Mouse (Mus musculus) neural tube, embryonic 15.5 days (tissue): ENCODE results near the gene 2300002M23Rik. TPM values are rescaled to one million over a fixed set of nuclear protein-coding genes. Genes with fewer than 3 reads are reported as not detected.
A peak's percentile ranks its signal among the peaks of the same experiment; 100 is the strongest.

ENCODE experiments used
- ATAC-seq: fragments of 200-750 bp; cut with Nextera tagmentation; 2 replicates; pipeline ENCODE4 v1.8.0; 2017; ENCODE audit warnings: mild to moderate bottlenecking, moderate TSS enrichment, moderate library complexity; ENCODE audit not compliant: low FRiP score
- H3K27ac ChIP-seq: fragments of 300-500 bp; sonication (generic); replicated peaks from 2 replicates; pipeline ENCODE4 v1.5.1; 2015; ENCODE audit warnings: mild to moderate bottlenecking, inconsistent platforms
- H3K27me3 ChIP-seq: fragments of 300-500 bp; sonication (generic); replicated peaks from 2 replicates; pipeline ENCODE4 v1.6.1; 2015; ENCODE audit warnings: inconsistent platforms
- H3K36me3 ChIP-seq: fragments of 300-500 bp; sonication (generic); 2 replicates; pipeline ENCODE4 v1.6.1; 2015; ENCODE audit warnings: inconsistent platforms
- H3K4me1 ChIP-seq: fragments of 300-500 bp; sonication (generic); 2 replicates; pipeline ENCODE4 v1.6.1; 2015; ENCODE audit warnings: inconsistent platforms
- H3K4me2 ChIP-seq: fragments of 300-500 bp; sonication (generic); 2 replicates; pipeline ENCODE4 v1.6.1; 2015; ENCODE audit warnings: inconsistent platforms, mild to moderate bottlenecking, moderate library complexity
- H3K4me3 ChIP-seq: fragments of 300-500 bp; sonication (generic); replicated peaks from 2 replicates; pipeline ENCODE4 v1.5.1; 2015; ENCODE audit warnings: mild to moderate bottlenecking, inconsistent platforms
- H3K9ac ChIP-seq: fragments of 300-500 bp; sonication (generic); replicated peaks from 2 replicates; pipeline ENCODE4 v1.6.1; 2015; ENCODE audit warnings: mild to moderate bottlenecking, inconsistent platforms
- H3K9me3 ChIP-seq: fragments of 300-500 bp; sonication (generic); replicated peaks from 2 replicates; pipeline ENCODE4 v1.6.1; 2016; ENCODE audit warnings: inconsistent platforms
- WGBS: fragments of 180-500 bp; shearing (Covaris S2); methylation state at CpG from one replicate; pipeline ENCODE4 v1.1.7; 2015; ENCODE audit warnings: mixed read lengths; 5-methylcytosine and 5-hydroxymethylcytosine counted together
- polyA plus RNA-seq: library from polyadenylated mRNA; unstranded; fragments of >200 nt; fragmentation: Nextera tagmentation; extraction: Ambion mirVana; gene quantifications from 2 replicates; pipeline ENCODE4 v1.2.1, GENCODE M21; 2015

The 2300002M23Rik gene
- polyA plus RNA-seq, 1 experiment from 2014 or later = not detected

- Histone ChIP-seq H3K27me3 (no peaks in the 10 kb centered on the region), H3K4me2 (no peak overlapping the region), H3K4me3 (no peak overlapping the region), H3K27ac (no peak overlapping the region), H3K9me3 (no peaks in the 10 kb centered on the region), H3K9ac (no peak overlapping the region), H3K36me3 (no peaks in the 10 kb centered on the region), H3K4me1 (no peaks in the 10 kb centered on the region)
- WGBS = 75% methylated on average over 9 of the region's 9 CpGs
- ATAC-seq = no peak
Measured at GRCm38 (mm10) chr17:35557351-35557750, 9.9 kb upstream of the 2300002M23Rik start.

- H3K9me3 ChIP-seq = no peaks in the 10 kb centered on the region
- H3K4me2 ChIP-seq = no peak overlapping the region
- WGBS = 65% methylated on average over 8 of the region's 8 CpGs
- no peaks in the 10 kb centered on the region for H3K27me3 ChIP-seq
- no peak overlapping the region for H3K27ac ChIP-seq
- no peak for ATAC-seq
- no peaks in the 10 kb centered on the region for H3K4me1 ChIP-seq
- no peak overlapping the region for H3K4me3 ChIP-seq
- no peaks in the 10 kb centered on the region for H3K36me3 ChIP-seq
- no peak overlapping the region for H3K9ac ChIP-seq
Measured at GRCm38 (mm10) chr17:35558216-35558615, 9.0 kb upstream of the 2300002M23Rik start.

GRCm38 (mm10) chr17:35567767-35568166 is 517 bp downstream of the 2300002M23Rik start:
- Histone ChIP-seq H3K4me2 (no peak overlapping the region), H3K27me3 (peaks cover 13% of the 10 kb centered on the region)
- no peak for ATAC-seq

DNA sequence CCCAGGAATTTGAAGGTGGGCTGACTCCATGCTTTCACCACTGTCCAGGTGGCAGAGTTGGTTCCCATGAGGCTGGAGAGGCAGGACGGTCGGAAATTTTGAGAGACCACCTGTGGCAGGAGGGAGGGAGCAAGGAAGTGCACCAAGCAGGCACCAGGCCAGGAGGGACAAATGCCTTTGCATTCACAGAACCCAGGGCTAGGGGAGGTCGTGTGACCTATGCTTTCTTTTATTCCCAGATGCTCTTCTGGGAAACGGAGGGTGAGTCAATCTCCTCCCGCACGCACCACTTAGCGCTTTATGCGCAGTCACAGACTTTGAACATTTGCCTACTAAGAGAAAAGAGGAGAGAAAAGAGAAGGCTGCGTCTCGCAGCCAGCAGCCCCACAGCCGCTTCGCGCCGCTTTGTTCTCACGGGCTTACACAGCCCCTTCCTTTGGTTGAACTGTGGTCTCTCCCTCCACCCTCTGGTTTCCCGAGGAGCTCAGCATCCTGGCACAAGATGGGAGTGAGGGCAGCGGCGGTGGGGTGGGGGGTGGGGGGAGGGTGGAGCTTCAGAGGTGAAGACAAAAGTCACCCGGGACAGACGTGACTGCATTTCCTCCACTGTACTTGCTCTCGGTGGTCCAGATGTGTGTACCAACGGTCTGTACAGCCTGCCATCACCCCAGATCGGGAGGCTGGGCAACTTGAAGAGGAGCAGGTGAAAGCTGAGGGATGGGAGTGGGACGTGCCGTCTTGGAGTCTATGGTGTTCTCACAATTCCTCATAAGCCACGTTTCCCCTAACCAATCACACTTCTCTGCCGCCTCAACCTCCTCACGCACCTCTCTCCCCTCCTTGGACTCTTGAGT is 2.1 kb downstream of the 2300002M23Rik start:
- Histone ChIP-seq H3K9me3 (no peaks in the 10 kb centered on the region), H3K4me1 (peaks cover 13% of the 10 kb centered on the region), H3K36me3 (no peaks in the 10 kb centered on the region), H3K4me3 (peak overlapping the region; percentile 26), H3K27ac (no peak overlapping the region), H3K27me3 (peaks cover 13% of the 10 kb centered on the region), H3K9ac (0 out of 2 replicates have a peak overlapping the region, but pooled peaks have one; percentile 15), H3K4me2 (peak overlapping the region; percentile 58)
- WGBS = 3% methylated on average over 28 of the region's 28 CpGs
- peak; percentile 66; the same call in 1 of the 2 replicates for ATAC-seq

More at GRCm38 (mm10) chr17:35567767-35568166, 517 bp downstream of the 2300002M23Rik start:
- 27% methylated on average over 9 of the region's 9 CpGs for WGBS
- Histone ChIP-seq H3K4me1 (peaks cover 13% of the 10 kb centered on the region), H3K4me3 (no peak overlapping the region), H3K27ac (no peak overlapping the region), H3K9me3 (no peaks in the 10 kb centered on the region), H3K36me3 (no peaks in the 10 kb centered on the region), H3K9ac (no peak overlapping the region)

DNA sequence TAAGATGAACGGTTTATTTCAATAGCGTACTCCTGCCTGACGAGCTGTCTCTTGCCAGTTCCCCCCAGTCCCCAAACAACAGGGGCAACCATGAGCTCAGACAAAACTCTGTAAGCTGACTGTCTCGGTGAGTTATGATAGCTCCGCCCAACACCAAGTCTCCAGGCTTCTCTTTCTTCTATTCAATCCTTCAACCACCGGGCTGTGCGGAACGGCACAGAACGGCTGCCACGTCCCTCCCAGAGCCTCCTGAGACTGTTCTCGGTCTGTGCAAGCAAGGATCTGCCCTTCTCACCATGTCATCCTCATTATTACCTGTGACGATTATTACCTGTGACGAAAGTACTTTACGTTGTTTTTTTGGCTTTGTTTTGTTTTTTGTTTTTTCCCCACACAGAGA is 3.6 kb downstream of the 2300002M23Rik start:
- Histone ChIP-seq H3K4me3 (no peak overlapping the region), H3K9me3 (no peaks in the 10 kb centered on the region), H3K4me2 (no peak overlapping the region), H3K27ac (no peak overlapping the region), H3K36me3 (no peaks in the 10 kb centered on the region), H3K4me1 (peaks cover 13% of the 10 kb centered on the region), H3K27me3 (peaks cover 13% of the 10 kb centered on the region), H3K9ac (no peak overlapping the region)
- WGBS = 33% methylated on average over 14 of the region's 14 CpGs
- ATAC-seq = no peak

GRCm38 (mm10) chr17:35571477-35571876 is 4.2 kb downstream of the 2300002M23Rik start:
- Histone ChIP-seq H3K4me3 (no peak overlapping the region), H3K9ac (no peak overlapping the region), H3K4me2 (no peak overlapping the region), H3K36me3 (no peaks in the 10 kb centered on the region), H3K27me3 (peaks cover 13% of the 10 kb centered on the region), H3K9me3 (no peaks in the 10 kb centered on the region), H3K27ac (no peak overlapping the region), H3K4me1 (peaks cover 13% of the 10 kb centered on the region)
- WGBS = 95% methylated on average over 7 of the region's 7 CpGs
- ATAC-seq = no peak

DNA sequence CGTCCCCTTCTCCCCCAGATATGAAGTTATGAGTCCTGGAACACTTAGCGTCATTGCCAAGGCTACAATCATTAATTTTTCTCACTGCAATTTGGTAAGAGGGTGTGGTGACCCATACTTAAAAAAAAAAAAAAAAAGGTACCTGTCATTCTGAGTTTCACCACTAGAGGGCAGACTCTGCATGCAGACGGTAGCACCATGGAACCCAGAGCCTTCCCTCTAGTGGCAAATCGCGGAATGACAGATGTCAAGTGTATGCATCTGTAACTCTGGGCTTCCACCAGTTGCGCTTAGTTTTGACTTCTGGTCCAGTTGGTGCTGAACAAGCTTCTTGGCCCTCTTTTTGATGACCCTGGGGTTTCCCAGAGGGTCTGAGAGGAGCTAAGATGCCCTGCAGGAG is 11.0 kb downstream of the 2300002M23Rik start:
- Histone ChIP-seq H3K4me3 (no peak overlapping the region), H3K36me3 (no peaks in the 10 kb centered on the region), H3K9me3 (no peaks in the 10 kb centered on the region), H3K4me2 (no peak overlapping the region), H3K27me3 (no peaks in the 10 kb centered on the region), H3K4me1 (no peaks in the 10 kb centered on the region), H3K9ac (no peak overlapping the region), H3K27ac (no peak overlapping the region)
- WGBS = 22% methylated on average over 6 of the region's 6 CpGs
- ATAC-seq = no peak

DNA sequence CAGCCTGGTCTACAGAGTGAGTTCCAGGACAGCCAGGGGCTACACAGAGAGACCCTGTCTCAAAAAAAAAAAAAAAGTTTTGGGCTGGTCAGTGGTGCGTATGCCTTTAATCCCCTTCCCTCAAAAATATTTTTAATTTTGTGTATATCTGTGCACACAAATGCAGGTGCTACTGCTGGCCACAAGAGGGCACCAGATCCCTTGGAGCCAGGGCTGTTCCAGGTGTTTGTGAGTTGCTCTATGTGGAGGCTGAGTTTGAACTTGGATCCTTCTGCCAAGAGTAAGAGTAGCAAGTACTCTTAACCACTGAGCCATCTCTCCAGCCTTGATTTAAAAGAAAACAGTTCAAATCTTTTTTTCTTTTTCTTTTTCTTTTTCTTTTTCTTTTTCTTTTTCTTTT is 15.7 kb downstream of the 2300002M23Rik start:
- Histone ChIP-seq H3K4me2 (no peak overlapping the region), H3K27ac (no peak overlapping the region), H3K4me1 (peaks cover 7% of the 10 kb centered on the region; the same call in 1 of the 2 replicates), H3K4me3 (no peak overlapping the region), H3K9ac (no peak overlapping the region), H3K9me3 (no peaks in the 10 kb centered on the region), H3K36me3 (no peaks in the 10 kb centered on the region), H3K27me3 (no peaks in the 10 kb centered on the region)
- 89% methylated on average over 1 of the region's 1 CpGs for WGBS
- ATAC-seq = no peak

DNA sequence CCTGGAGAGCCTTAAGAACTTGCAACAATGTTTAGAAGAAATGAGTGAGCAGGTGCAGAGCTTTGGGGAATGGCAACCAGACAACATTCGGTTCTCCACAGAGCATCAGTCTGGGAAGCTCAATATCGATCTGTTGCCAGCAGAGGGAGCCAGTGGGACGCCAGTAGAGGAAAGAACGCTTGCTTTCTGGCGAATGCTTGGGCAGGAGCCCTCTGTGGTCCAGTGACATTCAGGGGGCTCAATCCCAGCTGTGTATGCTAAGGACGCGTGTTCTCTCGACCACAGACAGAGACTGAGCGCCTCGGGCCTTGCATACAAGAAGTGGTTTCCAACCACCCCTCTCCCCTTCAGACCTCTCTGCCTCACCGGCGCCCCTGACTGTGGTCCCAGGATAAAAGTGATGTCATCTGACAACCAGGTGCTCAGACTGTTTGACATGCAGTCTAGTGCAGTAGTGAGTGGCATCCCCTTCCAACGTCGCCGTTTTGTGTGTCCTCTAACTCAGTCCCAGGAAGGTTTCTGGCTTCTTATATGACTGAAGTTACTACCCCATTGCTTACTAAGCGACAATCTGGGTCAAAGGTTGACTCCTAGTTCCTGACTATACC is 17.2 kb downstream of the 2300002M23Rik start:
- peak overlapping the region; percentile 54 for H3K4me2 ChIP-seq
- H3K36me3 ChIP-seq = no peaks in the 10 kb centered on the region
- no peak overlapping the region for H3K27ac ChIP-seq
- H3K4me3 ChIP-seq = 0 out of 2 replicates have a peak overlapping the region, but pooled peaks have one; percentile 19
- ATAC-seq = peak; percentile 69
- no peaks in the 10 kb centered on the region for H3K9me3 ChIP-seq
- no peak overlapping the region for H3K9ac ChIP-seq
- WGBS = 20% methylated on average over 16 of the region's 16 CpGs
- no peaks in the 10 kb centered on the region for H3K27me3 ChIP-seq
- H3K4me1 ChIP-seq = peaks cover 7% of the 10 kb centered on the region; the same call in 1 of the 2 replicates

- H3K9ac ChIP-seq = no peak overlapping the region
- H3K27me3 ChIP-seq = no peaks in the 10 kb centered on the region
- H3K9me3 ChIP-seq = no peaks in the 10 kb centered on the region
Measured at GRCm38 (mm10) chr17:35587291-35587690, 20.0 kb downstream of the 2300002M23Rik start.

DNA sequence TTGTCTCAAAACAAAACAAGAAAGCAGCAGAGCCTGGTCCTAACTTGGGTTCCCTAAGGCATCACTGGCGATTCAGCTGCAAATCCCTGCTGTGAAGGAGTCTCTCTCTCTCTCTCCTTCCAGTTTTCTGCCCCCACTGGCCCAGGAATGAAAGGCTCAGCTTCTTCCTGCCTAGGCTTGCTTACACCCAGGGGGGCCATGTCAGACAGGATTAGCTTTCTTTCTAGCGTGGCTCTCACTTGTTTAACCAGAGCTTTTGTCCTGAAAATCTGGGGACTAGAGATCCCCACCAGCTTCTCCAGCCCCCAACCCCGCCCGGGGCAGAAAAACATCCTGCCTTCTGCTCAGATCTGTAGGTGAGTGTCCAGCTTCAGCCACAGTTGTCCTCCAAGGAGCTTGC is 21.1 kb downstream of the 2300002M23Rik start:
- no peak for ATAC-seq
- H3K9me3 ChIP-seq = no peaks in the 10 kb centered on the region
- H3K36me3 ChIP-seq = no peaks in the 10 kb centered on the region
- no peaks in the 10 kb centered on the region for H3K27me3 ChIP-seq
- H3K9ac ChIP-seq = no peak overlapping the region
- H3K4me2 ChIP-seq = no peak overlapping the region
- no peak overlapping the region for H3K4me3 ChIP-seq
- H3K27ac ChIP-seq = no peak overlapping the region
- peaks cover 13% of the 10 kb centered on the region; the same call in 1 of the 2 replicates for H3K4me1 ChIP-seq
- 44% methylated on average over 4 of the region's 4 CpGs for WGBS

More at GRCm38 (mm10) chr17:35587291-35587690, 20.0 kb downstream of the 2300002M23Rik start:
- WGBS = 63% methylated on average over 1 of the region's 1 CpGs
- no peak overlapping the region for H3K4me3 ChIP-seq
- no peaks in the 10 kb centered on the region for H3K36me3 ChIP-seq
- H3K4me1 ChIP-seq = peaks cover 13% of the 10 kb centered on the region; the same call in 1 of the 2 replicates
- no peak for ATAC-seq
- no peak overlapping the region for H3K27ac ChIP-seq
- no peak overlapping the region for H3K4me2 ChIP-seq
